Mouse (Mus musculus) splenic B cell, adult 2 months (primary cell): ENCODE data around the gene Cdhr5.

Experiments
- DNase-seq: peaks from one replicate; pipeline ENCODE4 v3.0.0-alpha.2; 2011; ENCODE audit warnings: low read depth, low spot score
- H3K27me3 ChIP-seq: 2 replicates; pipeline ENCODE4 v1.6.1; 2012; ENCODE audit warnings: mild to moderate bottlenecking, low read length, moderate library complexity, mixed read lengths; ENCODE audit not compliant: control insufficient read depth, poor library complexity, insufficient read depth, severe bottlenecking
- H3K36me3 ChIP-seq: 2 replicates; pipeline ENCODE4 v1.6.1; 2012; ENCODE audit warnings: mild to moderate bottlenecking, low read length, moderate library complexity, mixed read lengths; ENCODE audit not compliant: control insufficient read depth, poor library complexity, insufficient read depth, severe bottlenecking

Cdhr5 gene

DNA sequence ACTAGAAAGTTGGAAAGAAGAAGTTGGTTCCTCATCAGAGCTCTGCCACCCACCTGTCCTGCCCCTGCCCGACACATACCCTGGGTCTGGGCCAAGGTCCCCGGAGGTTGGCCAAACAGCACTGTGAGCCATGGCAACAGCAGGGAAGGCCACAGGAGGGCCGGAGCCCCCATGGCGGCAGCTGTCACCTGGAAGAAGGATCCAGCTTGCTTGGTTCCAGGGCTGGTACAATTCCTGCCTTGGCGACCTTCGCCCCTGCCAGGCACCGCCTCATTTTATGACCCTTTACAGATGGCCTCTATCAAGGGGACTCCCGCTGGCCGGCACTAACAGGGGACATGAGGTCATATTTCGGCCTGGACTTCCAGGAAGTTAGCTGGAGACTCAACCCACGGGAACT lies at the start of gene Cdhr5:
Cdhr5 (minus strand) TSS at position 241 of the 400 bp plus-strand sequence.
- DNase-seq: peak; percentile 69
- H3K36me3 ChIP-seq: no peaks in the 10 kb centered on the region

DNA sequence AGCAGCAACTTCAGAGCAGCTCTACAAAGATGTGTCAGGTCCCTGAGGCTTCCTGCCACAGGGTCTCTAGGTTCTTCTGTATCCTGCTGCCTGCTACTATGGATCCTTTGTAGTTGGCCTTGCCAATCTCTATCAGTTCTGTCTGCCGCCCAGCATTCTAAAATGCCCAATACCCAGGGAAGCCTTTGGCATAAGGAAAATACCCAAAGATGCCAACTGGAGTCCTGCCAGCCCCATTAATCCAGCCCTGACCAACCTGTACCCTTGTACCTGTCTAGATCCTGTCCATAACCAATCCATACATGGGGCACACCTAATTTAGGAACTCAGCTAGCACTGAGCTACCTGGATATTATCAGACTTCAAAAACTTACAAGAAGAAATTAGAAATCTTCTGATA lies 48.1 kb upstream of the Cdhr5 start:
- Histone ChIP-seq H3K36me3 (peaks cover 12% of the 10 kb centered on the region), H3K27me3 (no peaks in the 10 kb centered on the region)
- no peak for DNase-seq

More for the DNA sequence above, at the start of gene Cdhr5:
- no peaks in the 10 kb centered on the region for H3K27me3 ChIP-seq

DNA sequence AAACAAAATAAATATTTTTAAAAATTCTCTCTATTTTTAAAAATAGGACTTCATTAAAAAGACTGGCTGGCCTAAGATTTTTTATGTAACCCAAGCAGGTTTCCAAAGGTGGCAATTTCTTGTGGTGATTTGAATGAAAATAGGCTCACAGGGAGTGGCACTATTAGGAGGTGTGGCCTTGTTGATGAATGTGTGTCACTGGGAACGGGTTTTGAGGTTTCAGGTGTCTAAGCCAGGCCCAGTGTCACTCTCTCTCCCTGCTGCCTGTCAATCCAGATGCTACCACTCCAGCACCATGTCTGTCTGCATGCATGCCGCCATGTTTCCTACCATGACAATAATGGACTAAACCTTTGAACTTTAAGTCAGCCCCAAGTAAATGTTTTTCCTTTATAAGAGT lies 42.9 kb upstream of the Cdhr5 start:
- Histone ChIP-seq H3K27me3 (no peaks in the 10 kb centered on the region), H3K36me3 (peaks cover 14% of the 10 kb centered on the region)
- no peak for DNase-seq

DNA sequence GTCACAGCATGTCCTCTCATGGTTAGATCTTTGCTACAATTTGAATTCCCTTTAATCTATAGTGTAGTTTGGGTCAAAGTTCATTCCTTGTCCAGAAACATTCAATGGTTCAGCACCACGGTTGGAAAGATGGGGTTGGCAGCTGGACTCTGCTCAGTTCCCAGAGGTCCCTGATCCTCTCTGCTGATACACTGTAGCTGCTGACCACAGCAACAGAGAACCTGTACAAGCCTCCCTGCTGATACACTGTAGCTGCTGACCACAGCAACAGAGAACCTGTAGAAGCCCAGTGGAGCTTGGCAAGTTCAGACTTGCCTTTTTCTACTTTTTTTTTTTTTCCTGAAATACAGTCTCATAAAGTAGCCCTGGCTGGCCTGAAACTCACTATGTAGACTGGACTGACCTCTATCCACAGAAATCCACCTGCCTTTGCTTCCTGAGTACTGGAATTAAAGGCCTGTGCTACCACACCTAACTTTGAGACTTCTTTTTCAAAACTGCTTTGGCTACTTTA lies 41.1 kb upstream of the Cdhr5 start:
- no peak for DNase-seq
- no peaks in the 10 kb centered on the region for H3K27me3 ChIP-seq

DNA sequence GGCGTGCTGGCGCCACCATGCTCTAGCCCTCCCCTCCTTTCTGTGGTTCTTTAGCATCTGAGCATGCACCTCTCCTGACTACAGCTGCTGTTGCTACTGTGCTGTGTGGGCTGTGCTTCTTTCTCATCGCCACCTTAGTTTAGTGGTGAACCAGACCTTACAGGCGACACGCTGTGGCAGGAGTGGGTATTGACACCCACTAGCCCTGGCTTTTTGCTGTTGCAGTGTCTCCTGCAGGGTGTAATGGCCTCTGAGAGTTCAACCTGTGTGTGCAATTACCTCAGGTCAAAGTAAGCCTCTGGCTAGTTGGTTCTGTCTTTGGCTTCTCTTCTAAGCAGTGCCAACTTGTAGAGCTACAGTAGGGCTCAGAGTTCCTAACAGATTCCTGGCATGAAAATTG lies 39.4 kb upstream of the Cdhr5 start:
- no peaks in the 10 kb centered on the region for H3K27me3 ChIP-seq
- peaks cover 7% of the 10 kb centered on the region for H3K36me3 ChIP-seq
- peak; percentile 69 for DNase-seq

More for the DNA sequence above, 41.1 kb upstream of the Cdhr5 start:
- H3K36me3 ChIP-seq: peaks cover 9% of the 10 kb centered on the region

DNA sequence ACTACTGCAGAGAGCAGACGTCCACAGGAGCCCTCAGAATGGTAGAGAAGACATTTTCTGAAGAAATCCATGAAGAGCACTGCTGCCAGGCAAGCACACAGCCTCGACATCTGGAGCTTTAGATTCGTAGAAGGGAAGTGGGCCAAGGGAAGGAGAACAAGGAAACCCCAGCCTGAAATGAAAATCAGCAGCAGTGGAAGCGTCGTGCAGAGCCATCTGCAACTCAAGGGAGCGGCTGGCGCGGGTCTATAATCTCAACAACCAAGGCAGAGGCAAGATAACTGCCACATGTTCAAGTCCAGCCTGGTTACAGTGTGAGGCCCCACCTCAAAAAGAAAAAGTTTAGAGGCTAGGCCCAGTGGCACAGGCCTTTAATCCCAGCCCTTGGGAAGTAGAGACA lies 38.5 kb upstream of the Cdhr5 start:
- DNase-seq: no peak
- Histone ChIP-seq H3K36me3 (peaks cover 3% of the 10 kb centered on the region), H3K27me3 (no peaks in the 10 kb centered on the region)

DNA sequence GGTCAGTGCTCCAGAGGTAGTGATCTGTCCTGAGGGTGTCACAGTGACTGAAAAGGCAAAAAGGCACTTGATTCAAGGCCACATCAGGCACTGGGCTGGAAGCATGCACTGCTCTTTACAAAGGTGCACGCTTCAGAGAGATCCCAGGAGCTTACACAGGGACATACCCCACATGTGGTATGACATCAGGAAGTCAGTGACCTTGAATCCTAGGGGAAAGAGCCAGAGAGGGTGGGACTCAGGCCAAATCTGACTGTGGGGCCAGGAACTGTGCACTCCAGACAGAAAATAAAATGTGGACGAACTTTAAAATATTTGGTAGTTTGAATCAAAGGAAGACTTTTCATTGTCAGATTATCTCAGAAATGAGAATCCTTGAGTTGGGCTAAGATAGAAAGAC lies 37.8 kb upstream of the Cdhr5 start:
- no peak for DNase-seq
- H3K36me3 ChIP-seq: no peaks in the 10 kb centered on the region; the same call in none of the 2 replicates
- H3K27me3 ChIP-seq: no peaks in the 10 kb centered on the region

DNA sequence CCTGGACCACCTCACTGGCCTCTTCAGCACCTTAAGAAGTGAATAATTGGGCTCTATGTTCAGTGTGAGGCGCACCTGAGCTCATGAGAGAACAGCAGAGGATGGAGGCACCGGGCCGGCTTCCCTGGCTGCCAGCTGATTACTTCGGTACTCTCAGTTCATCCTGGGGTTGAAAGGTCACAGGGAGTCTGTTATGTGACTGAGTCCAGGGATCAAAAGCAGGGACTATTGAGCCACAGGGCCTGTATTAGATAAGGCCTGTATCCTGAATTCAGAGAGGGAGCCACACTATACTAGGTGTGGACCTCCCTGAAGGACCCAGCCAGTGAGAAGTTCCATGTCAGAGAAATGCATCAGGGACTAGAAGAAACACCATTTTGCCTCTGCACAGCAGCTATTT lies 28.0 kb upstream of the Cdhr5 start:
- peaks cover 9% of the 10 kb centered on the region for H3K36me3 ChIP-seq
- DNase-seq: no peak
- no peaks in the 10 kb centered on the region for H3K27me3 ChIP-seq

DNA sequence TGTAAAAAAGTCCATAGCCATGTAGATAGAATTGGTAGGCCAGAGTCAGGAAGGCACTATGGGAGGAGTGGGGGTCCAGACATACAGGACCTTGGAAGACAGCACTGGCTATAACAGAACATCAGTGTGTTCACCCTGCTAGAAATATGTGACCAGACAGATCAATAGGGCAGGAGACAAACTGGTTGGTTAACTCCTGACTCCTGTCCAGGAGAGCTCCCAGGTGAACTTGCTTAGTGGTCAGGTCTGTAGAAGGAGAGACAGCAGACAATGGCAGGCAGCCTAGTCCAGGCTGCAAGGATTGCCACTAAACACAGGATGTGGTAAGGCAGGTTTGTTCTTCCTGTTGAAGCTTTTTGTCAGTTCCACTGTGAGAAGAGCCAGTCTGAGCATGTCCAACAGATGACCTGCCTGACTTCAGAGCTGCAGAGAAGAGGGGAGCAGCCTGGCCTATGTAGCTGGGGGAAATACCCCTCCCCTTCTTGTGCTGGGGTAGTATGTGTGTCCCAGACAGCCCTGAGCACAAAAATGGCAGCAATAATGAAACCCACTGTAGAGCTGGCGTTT lies 26.2 kb upstream of the Cdhr5 start:
- DNase-seq: no peak
- no peaks in the 10 kb centered on the region for H3K27me3 ChIP-seq

DNA sequence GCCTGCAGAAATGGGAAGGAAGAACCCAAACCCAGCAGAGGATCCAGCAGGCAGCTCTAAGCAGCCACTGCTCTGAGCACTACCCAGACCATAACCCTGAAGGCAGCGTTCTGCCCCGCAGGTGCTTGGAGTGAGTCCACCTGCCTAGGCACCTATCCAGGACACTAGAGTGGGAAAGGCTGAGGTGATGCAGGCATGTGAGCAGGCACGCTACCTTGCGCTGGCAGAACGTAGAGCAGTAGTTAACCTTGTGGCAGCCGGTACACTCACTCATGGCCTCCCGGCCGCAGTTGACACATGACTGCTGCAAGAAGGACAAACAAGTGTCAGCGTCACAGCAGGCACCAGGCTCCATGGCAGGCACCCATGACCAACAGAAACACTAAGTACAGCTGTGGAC lies 24.8 kb upstream of the Cdhr5 start:
- no peaks in the 10 kb centered on the region for H3K27me3 ChIP-seq
- H3K36me3 ChIP-seq: peaks cover 7% of the 10 kb centered on the region; the same call in 1 of the 2 replicates
- DNase-seq: no peak

More for the DNA sequence above, 26.2 kb upstream of the Cdhr5 start:
- H3K36me3 ChIP-seq: peaks cover 7% of the 10 kb centered on the region

DNA sequence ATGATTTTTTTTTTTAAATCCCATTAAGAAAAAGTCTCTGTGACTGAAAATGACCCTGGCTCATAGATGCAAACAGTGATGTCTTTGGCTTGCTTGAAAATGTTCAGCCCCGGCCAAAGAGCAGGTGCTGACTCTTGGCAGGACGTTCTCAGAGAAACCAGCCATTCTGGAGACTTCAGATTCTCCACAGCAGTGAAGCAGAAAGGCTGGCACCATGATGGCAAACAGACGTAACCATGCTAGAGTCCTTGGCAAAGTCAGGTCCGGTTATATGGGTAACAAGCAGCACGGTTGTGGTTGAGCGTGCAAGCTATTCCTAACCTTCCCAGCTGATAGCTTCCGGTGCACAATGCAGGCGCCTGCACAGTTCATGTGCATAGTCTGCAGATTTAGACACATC lies 22.6 kb upstream of the Cdhr5 start:
- no peak for DNase-seq
- Histone ChIP-seq H3K27me3 (no peaks in the 10 kb centered on the region), H3K36me3 (no peaks in the 10 kb centered on the region)

DNA sequence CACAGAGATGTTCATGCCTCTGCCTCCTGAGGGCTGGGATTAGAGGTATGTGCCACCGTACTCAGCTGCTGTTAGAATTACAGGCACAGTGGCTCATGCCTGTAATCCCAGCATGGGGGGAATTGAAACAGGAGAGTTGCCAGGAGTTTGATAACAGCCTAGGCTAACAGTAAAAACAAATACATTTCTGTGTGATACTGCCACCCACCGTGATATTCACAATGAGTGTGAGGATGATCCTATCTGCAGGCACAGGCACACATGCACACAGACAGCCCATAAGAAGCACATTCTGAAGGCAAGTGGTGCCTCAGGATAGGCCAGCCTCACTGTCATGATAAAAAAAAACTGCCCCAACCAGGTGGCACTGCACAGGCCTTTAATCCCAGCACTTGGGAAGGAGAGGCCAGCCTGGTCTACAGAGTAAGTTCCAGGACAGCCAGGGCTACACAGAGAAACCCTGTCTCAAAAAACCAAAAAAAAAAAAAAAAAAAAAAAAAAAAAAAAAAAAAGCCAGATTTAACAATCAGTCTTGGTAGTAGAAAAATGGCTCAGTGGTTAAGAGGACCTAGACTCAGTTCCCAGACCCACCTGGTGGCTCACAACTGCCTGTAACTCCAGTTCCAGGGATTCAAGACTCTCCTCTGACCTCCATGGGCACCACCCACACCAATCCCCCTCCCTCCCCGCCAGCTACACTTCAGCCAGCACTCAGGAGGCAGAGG lies 21.5 kb upstream of the Cdhr5 start:
- no peak for DNase-seq
- Histone ChIP-seq H3K27me3 (no peaks in the 10 kb centered on the region), H3K36me3 (no peaks in the 10 kb centered on the region)

DNA sequence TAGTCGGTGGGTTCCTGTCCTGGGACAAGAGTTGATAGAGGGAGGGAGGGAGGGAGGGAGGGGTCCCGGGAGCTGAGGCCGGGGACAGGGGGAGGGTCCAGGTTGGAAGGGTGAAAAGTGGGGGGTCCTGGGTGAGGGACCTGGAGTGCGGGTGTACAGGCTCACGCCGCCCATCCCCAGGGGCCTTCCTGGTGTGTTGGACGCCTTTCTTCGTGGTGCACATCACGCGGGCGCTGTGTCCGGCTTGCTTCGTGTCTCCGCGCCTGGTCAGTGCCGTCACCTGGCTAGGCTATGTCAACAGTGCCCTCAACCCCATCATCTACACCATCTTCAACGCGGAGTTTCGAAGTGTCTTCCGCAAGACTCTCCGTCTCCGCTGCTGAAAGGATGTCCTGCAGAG lies 17.9 kb upstream of the Cdhr5 start:
- Histone ChIP-seq H3K36me3 (no peaks in the 10 kb centered on the region), H3K27me3 (no peaks in the 10 kb centered on the region; the same call in 1 of the 2 replicates)
- no peak for DNase-seq

DNA sequence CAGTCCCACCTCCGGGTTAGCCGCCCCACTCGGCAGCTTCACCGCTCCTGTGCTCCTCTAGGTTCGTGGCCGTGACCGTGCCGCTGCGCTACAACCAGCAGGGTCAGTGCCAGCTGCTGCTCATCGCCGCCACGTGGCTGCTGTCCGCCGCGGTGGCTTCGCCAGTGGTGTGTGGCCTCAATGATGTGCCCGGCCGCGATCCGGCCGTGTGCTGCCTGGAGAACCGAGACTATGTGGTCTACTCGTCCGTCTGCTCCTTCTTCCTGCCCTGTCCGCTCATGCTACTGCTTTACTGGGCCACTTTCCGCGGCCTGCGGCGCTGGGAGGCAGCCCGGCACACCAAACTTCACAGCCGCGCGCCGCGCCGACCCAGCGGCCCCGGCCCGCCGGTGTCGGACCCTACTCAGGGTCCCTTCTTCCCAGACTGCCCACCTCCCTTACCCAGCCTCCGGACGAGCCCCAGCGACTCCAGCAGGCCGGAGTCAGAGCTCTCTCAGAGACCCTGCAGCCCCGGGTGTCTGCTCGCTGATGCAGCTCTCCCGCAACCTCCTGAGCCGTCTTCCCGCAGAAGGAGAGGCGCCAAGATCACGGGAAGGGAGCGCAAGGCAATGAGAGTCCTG lies 17.4 kb upstream of the Cdhr5 start:
- no peaks in the 10 kb centered on the region; the same call in 1 of the 2 replicates for H3K27me3 ChIP-seq
- no peak for DNase-seq

More for the DNA sequence above, 17.4 kb upstream of the Cdhr5 start:
- H3K36me3 ChIP-seq: no peaks in the 10 kb centered on the region
